Mouse (Mus musculus) midbrain, embryonic 15.5 days (tissue): ENCODE data around the gene Tmem192. TPM values are rescaled to one million over a fixed set of nuclear protein-coding genes. Genes with fewer than 3 reads are reported as not detected.
"Not testable (repeated sequence)": the region's sequence is repeated elsewhere in the genome, so short reads cannot be mapped to it uniquely, and the experiment has no call there.

Experiments used
- ATAC-seq: fragments of 200-750 bp; cut with Nextera tagmentation; replicated peaks from 2 replicates; pipeline ENCODE4 v1.8.0; 2017; ENCODE audit warnings: moderate TSS enrichment
- H3K27ac ChIP-seq: fragments of 300-500 bp; sonication (generic); 2 replicates; pipeline ENCODE4 v1.5.1; 2015; ENCODE audit warnings: mild to moderate bottlenecking, inconsistent platforms
- H3K27me3 ChIP-seq: fragments of 300-500 bp; sonication (generic); replicated peaks from 2 replicates; pipeline ENCODE4 v1.6.1; 2015; ENCODE audit warnings: inconsistent platforms
- H3K36me3 ChIP-seq: fragments of 300-500 bp; sonication (generic); replicated peaks from 2 replicates; pipeline ENCODE4 v1.6.1; 2015; ENCODE audit warnings: inconsistent platforms
- H3K4me1 ChIP-seq: fragments of 300-500 bp; sonication (generic); 2 replicates; pipeline ENCODE4 v1.6.1; 2015; ENCODE audit warnings: inconsistent platforms
- H3K4me2 ChIP-seq: fragments of 300-500 bp; sonication (generic); 2 replicates; pipeline ENCODE4 v1.6.1; 2015; ENCODE audit warnings: inconsistent platforms, mild to moderate bottlenecking, moderate library complexity
- H3K4me3 ChIP-seq: fragments of 300-500 bp; sonication (generic); 2 replicates; pipeline ENCODE4 v1.5.1; 2015; ENCODE audit warnings: mild to moderate bottlenecking, inconsistent platforms
- H3K9ac ChIP-seq: fragments of 300-500 bp; sonication (generic); 2 replicates; pipeline ENCODE4 v1.6.1; 2015; ENCODE audit warnings: mild to moderate bottlenecking, inconsistent platforms
- H3K9me3 ChIP-seq: fragments of 300-500 bp; sonication (generic); 2 replicates; pipeline ENCODE4 v1.6.1; 2016; ENCODE audit warnings: inconsistent platforms
- WGBS: fragments of 180-500 bp; shearing (Covaris S2); methylation state at CpG from one replicate; pipeline ENCODE4 v1.1.7; 2015; ENCODE audit warnings: mixed read lengths; 5-methylcytosine and 5-hydroxymethylcytosine counted together
- polyA plus RNA-seq: library from polyadenylated mRNA; unstranded; fragments of >200 nt; fragmentation: Nextera tagmentation; extraction: Ambion mirVana; gene quantifications from 2 replicates; pipeline ENCODE4 v1.2.1, GENCODE M21; 2015

The Tmem192 gene
- polyA plus RNA-seq, 1 experiment from 2014 or later: 26.8 TPM

- Histone ChIP-seq H3K4me2 (no peak overlapping the region), H3K27me3 (no peaks in the 10 kb centered on the region), H3K9ac (no peak overlapping the region), H3K4me1 (no peaks in the 10 kb centered on the region), H3K4me3 (no peak overlapping the region), H3K36me3 (no peaks in the 10 kb centered on the region), H3K27ac (no peak overlapping the region), H3K9me3 (no peaks in the 10 kb centered on the region)
- 85% methylated on average over 4 of the region's 4 CpGs for WGBS
- ATAC-seq: no peak
These were observed 51.9 kb downstream of the Tmem192 start for GRCm38 (mm10) chr8:64998806-64999365.

GRCm38 (mm10) chr8:65007616-65008015 is 60.6 kb downstream of the Tmem192 start:
- H3K4me2 ChIP-seq, H3K27me3 ChIP-seq, H3K9ac ChIP-seq, H3K4me1 ChIP-seq, H3K4me3 ChIP-seq, H3K9me3 ChIP-seq, H3K36me3 ChIP-seq, ATAC-seq, H3K27ac ChIP-seq: not testable (repeated sequence)
- 72% methylated on average over 6 of the region's 6 CpGs for WGBS

GRCm38 (mm10) chr8:65018423-65018822 is 71.4 kb downstream of the Tmem192 start, which contains the start of the genes Trim61 and Trim60:
Gene Trim61 (minus strand): TSS chr8:65018523.
Gene Trim60 (minus strand): TSS chr8:65018584.
- no peak for ATAC-seq
- 91% methylated on average over 8 of the region's 8 CpGs for WGBS
- Histone ChIP-seq H3K9me3 (no peaks in the 10 kb centered on the region), H3K36me3 (no peaks in the 10 kb centered on the region), H3K27me3 (no peaks in the 10 kb centered on the region), H3K9ac (no peak within 1 kb of the TSS), H3K27ac (no peak within 1 kb of the TSS), H3K4me3 (no peak within 1 kb of the TSS), H3K4me1 (no peaks in the 10 kb centered on the region), H3K4me2 (no peak within 1 kb of the TSS)

Other genes starting within 250 kb of the Tmem192 start
- gene Msmo1, start 213.4 kb upstream of the Tmem192 start, polyA plus RNA-seq: 153 and 156 TPM in 2 replicates
- 43.4 and 43.8 TPM in 2 replicates for gene Klhl2, start 97.2 kb upstream of the Tmem192 start, polyA plus RNA-seq
- 0.18 and 0.19 TPM in 2 replicates for gene Trim75, start 40.6 kb downstream of the Tmem192 start, polyA plus RNA-seq
- not detected in 2 replicates for gene Trim61, start 71.3 kb downstream of the Tmem192 start, polyA plus RNA-seq
- gene Trim60, start 71.4 kb downstream of the Tmem192 start, polyA plus RNA-seq: not detected in 2 replicates
- gene Apela, start 90.2 kb downstream of the Tmem192 start, polyA plus RNA-seq: 0.84 and 1.0 TPM in 2 replicates
- not detected in 2 replicates for gene Gm10663, start 127.8 kb downstream of the Tmem192 start, polyA plus RNA-seq
- 0.14 TPM in 1 of 2 replicates, not detected in the other for gene BC030870, start 182.4 kb downstream of the Tmem192 start, polyA plus RNA-seq